Mouse (Mus musculus) A20 (cell line): ENCODE results near the gene Bcl2l10.

Experiments
- DNase-seq: peaks from one replicate; pipeline ENCODE4 v3.0.0-alpha.2; 2011; ENCODE audit warnings: low read depth, low spot score

Gene Bcl2l10

DNA sequence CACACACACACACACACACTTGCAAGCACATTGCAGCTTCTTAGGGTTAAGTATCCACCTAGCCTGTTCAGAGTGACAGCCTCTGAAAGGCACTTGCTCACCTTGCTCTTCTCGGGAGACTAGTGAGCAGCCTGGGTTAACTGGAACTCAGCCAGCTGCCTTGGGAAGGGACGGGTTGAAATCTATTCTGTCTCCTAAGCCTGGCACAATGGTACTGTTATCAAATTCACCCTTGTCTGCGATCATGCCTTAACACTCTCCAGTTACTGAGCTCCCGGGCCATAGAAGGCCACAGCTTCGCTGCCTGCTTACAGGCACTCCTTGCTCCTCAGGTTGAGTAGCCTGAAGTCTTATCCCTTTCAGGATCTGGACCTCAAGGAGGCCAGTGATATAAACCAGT, 53.1 kb downstream of the Bcl2l10 start:
- DNase-seq, result no peak
